Mouse (Mus musculus): Measurements from ENCODE around the gene Fabp3. TPM values are rescaled to one million over a fixed set of nuclear protein-coding genes. Genes with fewer than 3 reads are reported as not detected.
A peak's percentile ranks its signal among the peaks of the same experiment; 100 is the strongest.

Gene Fabp3
- total and polyA plus RNA-seq, 2 experiments from 2014 or later = 143 to 394 TPM

- no peak overlapping the region for H3K4me2 ChIP-seq (ENCODE audit: low read depth, low read length, poor library complexity, severe bottlenecking)
- WGBS = 78% methylated on average over 7 of the region's 7 CpGs
- ATAC-seq (ENCODE audit: low FRiP score) (no peak), DNase-seq (ENCODE audit: low spot score) (no peak)
- no peaks in the 10 kb centered on the region for H3K27me3 ChIP-seq (ENCODE audit: insufficient read depth, low read length)
- no peaks in the 10 kb centered on the region for H3K36me3 ChIP-seq (ENCODE audit: insufficient read depth, low read length)
- no peak overlapping the region for H3K4me3 ChIP-seq (ENCODE audit: low read depth, low read length)
- no peak overlapping the region for H3K9ac ChIP-seq (replicated peaks; ENCODE audit: low read length, poor library complexity, severe bottlenecking)
- no peaks in the 10 kb centered on the region for H3K9me3 ChIP-seq (ENCODE audit: low read length)
- no peak overlapping the region for H3K27ac ChIP-seq (ENCODE audit: low read depth, low read length)
- TF ChIP-seq CTCF (IDR thresholded peaks at IDR 0.05) = no peak
- H3K4me1 ChIP-seq (ENCODE audit: insufficient read depth, low read length) = no peaks in the 10 kb centered on the region
Observed at GRCm38 (mm10) chr4:130267069-130267468, 41.3 kb upstream of the Fabp3 start.

DNA sequence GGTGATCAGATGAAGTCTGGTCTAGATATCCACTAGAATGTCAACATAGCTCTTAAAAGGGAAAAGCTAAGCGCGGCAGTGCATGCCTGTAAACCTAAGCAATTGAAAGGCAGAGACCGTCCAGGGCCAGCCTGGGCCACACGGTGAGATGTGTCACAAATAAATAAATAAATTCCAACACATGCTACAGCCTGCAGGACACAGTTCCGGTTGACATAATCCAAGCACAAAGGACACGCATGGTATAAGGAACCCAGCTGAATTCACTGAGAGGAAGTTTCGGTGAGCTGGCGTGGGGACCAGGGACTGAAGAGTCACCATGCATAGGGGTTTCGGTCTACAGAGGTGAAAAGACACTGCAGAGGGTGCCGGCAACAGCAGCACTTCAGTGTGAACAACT is 39.7 kb upstream of the Fabp3 start:
- Histone ChIP-seq H3K4me2 (ENCODE audit: low read depth, low read length, poor library complexity, severe bottlenecking) (no peak overlapping the region), H3K27me3 (ENCODE audit: insufficient read depth, low read length) (no peaks in the 10 kb centered on the region), H3K4me1 (ENCODE audit: insufficient read depth, low read length) (no peaks in the 10 kb centered on the region), H3K9ac (replicated peaks; ENCODE audit: low read length, poor library complexity, severe bottlenecking) (no peak overlapping the region), H3K27ac (ENCODE audit: low read depth, low read length) (no peak overlapping the region), H3K4me3 (ENCODE audit: low read depth, low read length) (no peak overlapping the region), H3K9me3 (ENCODE audit: low read length) (no peaks in the 10 kb centered on the region), H3K36me3 (ENCODE audit: insufficient read depth, low read length) (no peaks in the 10 kb centered on the region)
- DNase-seq (ENCODE audit: low spot score) (no peak), ATAC-seq (ENCODE audit: low FRiP score) (no peak)
- no peak for TF ChIP-seq CTCF (IDR thresholded peaks at IDR 0.05)
- 87% methylated on average over 10 of the region's 10 CpGs for WGBS

DNA sequence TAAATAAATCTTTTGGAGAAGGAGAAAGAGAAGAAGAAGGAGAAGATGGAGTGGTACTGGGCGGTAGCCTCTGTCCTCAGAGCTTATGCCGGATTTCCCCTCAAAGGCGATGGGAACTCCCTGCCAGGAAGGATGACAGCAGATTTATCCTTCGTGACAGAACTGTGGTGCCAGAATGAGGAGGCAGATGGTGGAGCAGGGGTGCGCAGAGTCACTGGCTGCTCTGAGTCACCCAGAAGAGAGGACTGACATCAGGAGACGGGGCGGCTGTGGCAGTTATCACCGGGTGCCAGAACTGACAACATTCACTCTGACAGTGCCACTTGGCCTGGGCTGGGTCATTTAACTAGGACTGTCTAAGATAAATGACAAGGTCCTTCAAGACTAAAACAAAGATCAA is 38.3 kb upstream of the Fabp3 start:
- no peaks in the 10 kb centered on the region for H3K27me3 ChIP-seq (ENCODE audit: insufficient read depth, low read length)
- no peak overlapping the region for H3K4me3 ChIP-seq (ENCODE audit: low read depth, low read length)
- no peak for ATAC-seq (ENCODE audit: low FRiP score)
- no peak overlapping the region for H3K4me2 ChIP-seq (ENCODE audit: low read depth, low read length, poor library complexity, severe bottlenecking)
- H3K9ac ChIP-seq (replicated peaks; ENCODE audit: low read length, poor library complexity, severe bottlenecking) = no peak overlapping the region
- no peaks in the 10 kb centered on the region for H3K4me1 ChIP-seq (ENCODE audit: insufficient read depth, low read length)
- TF ChIP-seq CTCF (IDR thresholded peaks at IDR 0.05) = no peak
- no peaks in the 10 kb centered on the region for H3K36me3 ChIP-seq (ENCODE audit: insufficient read depth, low read length)
- no peaks in the 10 kb centered on the region for H3K9me3 ChIP-seq (ENCODE audit: low read length)
- DNase-seq (ENCODE audit: low spot score) = peak; percentile 75
- 89% methylated on average over 8 of the region's 8 CpGs for WGBS
- H3K27ac ChIP-seq (ENCODE audit: low read depth, low read length) = no peak overlapping the region

GRCm38 (mm10) chr4:130270611-130271347 is 37.6 kb upstream of the Fabp3 start:
- ATAC-seq (ENCODE audit: low FRiP score) (no peak), DNase-seq (ENCODE audit: low spot score) (no peak)
- TF ChIP-seq CTCF (IDR thresholded peaks at IDR 0.05) = no peak
- no peaks in the 10 kb centered on the region for H3K36me3 ChIP-seq (ENCODE audit: insufficient read depth, low read length)
- H3K4me3 ChIP-seq (ENCODE audit: low read depth, low read length) = no peak overlapping the region
- no peaks in the 10 kb centered on the region for H3K9me3 ChIP-seq (ENCODE audit: low read length)
- H3K9ac ChIP-seq (replicated peaks; ENCODE audit: low read length, poor library complexity, severe bottlenecking) = no peak overlapping the region
- no peaks in the 10 kb centered on the region for H3K4me1 ChIP-seq (ENCODE audit: insufficient read depth, low read length)
- H3K27me3 ChIP-seq (ENCODE audit: insufficient read depth, low read length) = no peaks in the 10 kb centered on the region
- 91% methylated on average over 6 of the region's 6 CpGs for WGBS
- no peak overlapping the region for H3K27ac ChIP-seq (ENCODE audit: low read depth, low read length)
- no peak overlapping the region for H3K4me2 ChIP-seq (ENCODE audit: low read depth, low read length, poor library complexity, severe bottlenecking)

DNA sequence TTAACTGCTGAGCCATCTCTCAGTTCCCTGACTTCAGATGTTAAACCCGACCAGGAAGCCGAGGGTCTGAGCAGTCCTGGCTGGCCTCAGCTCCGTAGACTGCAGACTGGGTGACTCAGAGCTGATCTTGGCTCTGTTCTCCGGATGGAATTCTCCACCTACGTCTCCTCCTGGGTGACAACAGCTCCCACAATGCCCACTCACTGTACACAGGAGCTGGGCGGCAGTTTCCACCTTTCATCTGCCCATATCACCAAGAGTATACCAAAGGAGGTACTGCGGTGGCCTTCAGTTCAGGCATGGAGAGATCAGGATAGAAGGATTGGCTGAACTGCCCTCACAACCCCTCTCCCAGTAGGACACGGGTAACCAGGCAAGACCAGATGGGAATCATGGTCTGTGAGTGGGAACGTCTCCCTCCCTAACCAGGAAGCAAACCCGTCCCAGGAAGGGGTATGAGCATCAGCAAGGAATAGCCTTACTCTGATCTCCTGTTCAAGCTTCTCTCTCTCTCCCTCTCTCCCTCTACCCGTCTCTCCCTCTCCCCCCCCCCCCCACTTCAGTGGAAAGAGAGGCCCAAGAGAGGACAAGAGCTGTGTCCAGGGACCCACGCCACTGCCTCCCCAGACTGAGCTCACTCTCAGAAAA is 34.6 kb upstream of the Fabp3 start:
- H3K4me3 ChIP-seq (ENCODE audit: low read depth, low read length) = peak overlapping the region; percentile 70
- 6% methylated on average over 11 of the region's 12 CpGs for WGBS
- ATAC-seq (ENCODE audit: low FRiP score) (peak; percentile 48), DNase-seq (ENCODE audit: low spot score) (no peak)
- H3K27me3 ChIP-seq (ENCODE audit: insufficient read depth, low read length) = no peaks in the 10 kb centered on the region
- H3K36me3 ChIP-seq (ENCODE audit: insufficient read depth, low read length) = no peaks in the 10 kb centered on the region
- no peak for TF ChIP-seq CTCF (IDR thresholded peaks at IDR 0.05)
- H3K4me1 ChIP-seq (ENCODE audit: insufficient read depth, low read length) = no peaks in the 10 kb centered on the region
- no peaks in the 10 kb centered on the region for H3K9me3 ChIP-seq (ENCODE audit: low read length)
- H3K9ac ChIP-seq (replicated peaks; ENCODE audit: low read length, poor library complexity, severe bottlenecking) = peak overlapping the region; percentile 77
- H3K4me2 ChIP-seq (ENCODE audit: low read depth, low read length, poor library complexity, severe bottlenecking) = peak overlapping the region; percentile 96
- H3K27ac ChIP-seq (ENCODE audit: low read depth, low read length) = peak overlapping the region; percentile 85

GRCm38 (mm10) chr4:130274346-130275015 is 33.9 kb upstream of the Fabp3 start:
- ATAC-seq (ENCODE audit: low FRiP score) (peak; percentile 81), DNase-seq (ENCODE audit: low spot score) (peak; percentile 70)
- Histone ChIP-seq H3K9ac (replicated peaks; ENCODE audit: low read length, poor library complexity, severe bottlenecking) (peak overlapping the region; percentile 77), H3K9me3 (ENCODE audit: low read length) (no peaks in the 10 kb centered on the region), H3K4me3 (ENCODE audit: low read depth, low read length) (peak overlapping the region; percentile 70), H3K4me2 (ENCODE audit: low read depth, low read length, poor library complexity, severe bottlenecking) (peak overlapping the region; percentile 96), H3K36me3 (ENCODE audit: insufficient read depth, low read length) (no peaks in the 10 kb centered on the region), H3K4me1 (ENCODE audit: insufficient read depth, low read length) (no peaks in the 10 kb centered on the region), H3K27ac (ENCODE audit: low read depth, low read length) (peak overlapping the region; percentile 85), H3K27me3 (ENCODE audit: insufficient read depth, low read length) (no peaks in the 10 kb centered on the region)
- TF ChIP-seq CTCF (IDR thresholded peaks at IDR 0.05) = no peak
- under 1% methylated on average over 29 of the region's 29 CpGs for WGBS
